Mouse (Mus musculus) megakaryocyte, embryonic 14.5 days (primary cell): ENCODE data around the gene Stk39.

Experiments
- FLI1 ChIP-seq: IDR thresholded peaks from 2 replicates; pipeline ENCODE4 v1.6.1; 2012; ENCODE audit warnings: low read length, inconsistent platforms, mixed read lengths
- GATA1 ChIP-seq: IDR thresholded peaks from 3 replicates; pipeline ENCODE4 v1.6.1; 2012; ENCODE audit warnings: mixed read lengths, low read length, inconsistent platforms, borderline replicate concordance

- TF ChIP-seq GATA1 = no peak
- TF ChIP-seq FLI1 = no peak
Observed at GRCm38 (mm10) chr2:68407179-68407950, 64.7 kb downstream of the Stk39 start.
